Mouse (Mus musculus) small intestine, adult 2 months (tissue): ENCODE results near the gene Tubal3.

Experiments used
- CTCF ChIP-seq: fragments of 200-500 bp; IDR thresholded peaks from 2 replicates; pipeline ENCODE4 v1.5.1; 2012; ENCODE audit warnings: low read depth, mild to moderate bottlenecking, control low read depth, inconsistent platforms, low read length, moderate library complexity, mixed read lengths; ENCODE audit not compliant: insufficient replicate concordance, insufficient read length; ENCODE audit errors: extremely low read depth
- POLR2A ChIP-seq: fragments of 200-500 bp; IDR thresholded peaks from 2 replicates; pipeline ENCODE4 v1.6.1; 2012; ENCODE audit warnings: low read depth, mild to moderate bottlenecking, control low read depth, inconsistent platforms, low read length, moderate library complexity

DNA sequence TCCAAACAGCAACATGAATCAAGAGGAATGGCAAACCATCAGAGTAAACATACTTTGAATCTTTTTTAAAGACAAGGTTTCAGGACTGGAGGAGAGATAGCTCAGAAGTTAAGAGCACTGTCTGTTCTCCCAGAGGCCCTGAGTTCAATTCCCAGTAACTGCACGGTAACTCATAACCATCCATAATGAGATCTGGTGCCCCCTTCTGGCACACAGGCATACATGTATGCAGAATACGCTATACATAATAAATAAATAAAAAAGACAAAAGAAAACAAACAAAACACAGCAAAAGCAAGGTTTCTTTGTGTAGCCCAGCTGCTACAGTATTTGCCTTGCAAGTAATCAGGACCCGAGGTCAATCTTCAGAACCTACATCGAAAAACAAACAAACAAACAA, 31.4 kb downstream of the Tubal3 start:
- TF ChIP-seq CTCF, result no peak
- no peak for TF ChIP-seq POLR2A
